Mouse (Mus musculus) kidney, adult 2 months (tissue): ENCODE data around the gene Lrrc4b. TPM values are rescaled to one million over a fixed set of nuclear protein-coding genes. Genes with fewer than 3 reads are reported as not detected.

Experiments
- DNase-seq: peaks from one replicate; pipeline ENCODE4 v3.0.0; 2021
- H3K27ac ChIP-seq: fragments of 200-500 bp; 2 replicates; pipeline ENCODE4 v1.5.1; 2012; ENCODE audit warnings: low read depth, low read length, control low read depth, inconsistent platforms; ENCODE audit not compliant: insufficient read depth
- H3K27me3 ChIP-seq: fragments of 200-500 bp; replicated peaks from 2 replicates; pipeline ENCODE4 v1.6.1; 2012; ENCODE audit warnings: mild to moderate bottlenecking, moderate library complexity, low read length, inconsistent platforms; ENCODE audit not compliant: control insufficient read depth, insufficient read depth
- H3K36me3 ChIP-seq: fragments of 200-500 bp; 2 replicates; pipeline ENCODE4 v1.6.1; 2012; ENCODE audit warnings: mild to moderate bottlenecking, moderate library complexity, low read length, inconsistent platforms; ENCODE audit not compliant: control insufficient read depth, insufficient read depth
- H3K4me1 ChIP-seq: fragments of 200-500 bp; 2 replicates; pipeline ENCODE4 v1.6.1; 2011; ENCODE audit warnings: low read length; ENCODE audit not compliant: control insufficient read depth, insufficient read depth
- H3K4me3 ChIP-seq: fragments of 200-500 bp; 2 replicates; pipeline ENCODE4 v1.5.1; 2011; ENCODE audit warnings: mild to moderate bottlenecking, low read depth, low read length, control low read depth; ENCODE audit not compliant: insufficient read depth
- CTCF ChIP-seq: fragments of 200-500 bp; conservative IDR thresholded peaks from 2 replicates; pipeline ENCODE4 v1.5.1; 2011; ENCODE audit warnings: low read depth, mild to moderate bottlenecking, control low read depth, low read length, moderate library complexity, mixed read lengths; ENCODE audit not compliant: insufficient read depth, insufficient read length
- POLR2A ChIP-seq: fragments of 200-500 bp; IDR thresholded peaks from one replicate; pipeline ENCODE4 v1.6.1; 2011; ENCODE audit warnings: low read depth, low read length, control low read depth
- WGBS: fragments of 180-500 bp; shearing (Covaris S2); methylation state at CpG from one replicate; pipeline ENCODE4 v1.1.7; 2018; 5-methylcytosine and 5-hydroxymethylcytosine counted together
- polyA plus RNA-seq: library from polyadenylated mRNA; depleted of rRNA; stranded (reverse); fragments of >200 nt; gene quantifications from 2 replicates; pipeline ENCODE4 v1.2.3, GENCODE M21; 2012

Lrrc4b gene
- polyA plus RNA-seq, 1 experiment: 0.52 TPM

DNA sequence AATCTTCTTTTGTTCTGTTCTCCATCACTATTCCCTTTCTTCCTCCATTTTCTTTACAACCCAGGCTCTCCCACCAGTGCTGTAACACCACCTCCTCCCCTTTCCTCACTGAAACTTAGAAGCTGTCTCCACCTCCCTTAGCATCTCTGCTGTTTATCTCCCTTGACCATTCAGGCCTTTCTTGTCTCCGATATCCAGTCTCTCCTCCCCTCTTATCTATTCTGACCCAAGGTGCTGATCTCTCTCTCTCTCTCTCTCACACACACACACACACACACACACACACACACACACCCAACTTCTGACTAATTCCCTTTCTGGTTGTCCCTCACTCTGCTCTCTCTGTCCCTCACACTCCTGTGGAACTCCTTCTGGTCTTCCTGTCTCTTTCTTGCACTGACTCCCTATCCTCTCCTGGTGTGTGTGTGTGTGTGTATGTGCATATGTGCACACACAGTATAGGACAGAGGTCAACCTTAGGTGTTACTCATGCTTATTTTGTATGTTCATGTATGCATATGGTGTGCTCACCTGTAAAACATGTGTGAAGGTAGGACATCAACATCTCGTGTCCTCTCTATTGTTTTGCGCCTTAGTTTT lies 54.1 kb downstream of the Lrrc4b start:
- Histone ChIP-seq H3K27ac (no peak overlapping the region), H3K27me3 (0 out of 2 replicates have a peak, but pooled peaks cover 1% of the 10 kb centered on the region), H3K4me1 (no peaks in the 10 kb centered on the region), H3K4me3 (no peak overlapping the region), H3K36me3 (no peaks in the 10 kb centered on the region)
- no peak for DNase-seq
- TF ChIP-seq CTCF: no peak
- no peak for TF ChIP-seq POLR2A
- WGBS: 52% methylated on average over 3 of the region's 3 CpGs

DNA sequence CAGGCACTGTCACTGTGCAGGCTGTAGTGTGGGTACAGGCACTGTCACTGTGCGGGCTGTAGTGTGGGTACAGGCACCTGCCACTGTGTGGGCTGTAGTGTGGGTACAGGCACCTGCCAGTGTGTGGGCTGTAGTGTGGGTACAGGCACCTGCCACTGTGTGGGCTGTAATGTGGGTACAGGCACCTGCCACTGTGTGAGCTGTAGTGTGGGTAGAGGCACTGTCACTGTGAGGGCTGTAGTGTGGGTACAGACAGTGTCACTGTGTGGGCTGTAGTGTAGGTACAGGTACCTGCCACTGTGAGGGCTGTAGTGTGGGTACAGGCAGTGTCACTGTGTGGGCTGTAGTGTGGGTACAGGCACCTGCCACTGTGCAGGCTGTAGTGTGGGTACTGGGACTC lies 55.3 kb downstream of the Lrrc4b start:
- Histone ChIP-seq H3K4me1 (no peaks in the 10 kb centered on the region), H3K27ac (no peak overlapping the region), H3K27me3 (no peaks in the 10 kb centered on the region), H3K4me3 (no peak overlapping the region), H3K36me3 (no peaks in the 10 kb centered on the region)
- no peak for DNase-seq
- TF ChIP-seq CTCF (no peak), POLR2A (no peak)
- WGBS: 95% methylated on average over 1 of the region's 1 CpGs

DNA sequence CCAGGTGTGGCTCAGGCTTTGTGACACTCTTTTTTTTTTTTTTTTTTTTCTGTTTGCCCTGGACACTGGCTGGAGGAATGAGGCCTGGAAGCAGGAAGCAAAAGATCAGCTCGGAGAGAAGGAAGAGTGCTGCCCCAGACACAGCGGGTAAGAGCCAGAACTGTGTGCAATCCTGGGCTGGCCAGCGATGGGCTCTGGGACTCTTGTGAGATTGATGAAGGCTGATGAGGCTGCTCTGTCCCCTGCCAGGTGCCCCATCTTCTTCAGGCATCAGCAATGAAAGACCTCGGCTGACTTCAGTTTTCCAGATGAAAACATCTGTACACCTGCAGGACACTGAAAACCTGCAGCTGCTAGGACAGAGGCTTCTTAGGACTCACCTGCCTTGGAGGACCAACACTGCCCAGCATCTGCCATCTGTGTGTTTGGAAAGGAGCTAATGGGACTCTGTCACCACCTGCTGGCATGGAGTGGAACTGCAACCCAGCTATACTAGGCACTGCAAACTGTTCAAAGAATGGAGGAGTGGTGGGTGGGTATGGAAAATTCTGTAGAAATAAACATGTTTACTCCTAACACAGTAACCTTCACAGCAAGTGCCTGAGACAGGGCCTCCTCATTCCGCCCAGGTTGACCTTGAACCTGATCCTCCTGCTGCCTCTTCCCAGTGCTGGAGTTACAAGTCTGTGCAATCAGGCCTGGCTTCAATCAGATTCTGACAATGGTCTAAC lies 56.2 kb downstream of the Lrrc4b start:
- peak; percentile 73 for DNase-seq
- 42% methylated on average over 5 of the region's 5 CpGs for WGBS
- Histone ChIP-seq H3K27me3 (no peaks in the 10 kb centered on the region), H3K27ac (no peak overlapping the region), H3K36me3 (no peaks in the 10 kb centered on the region), H3K4me3 (no peak overlapping the region), H3K4me1 (no peaks in the 10 kb centered on the region)
- TF ChIP-seq POLR2A: no peak
- TF ChIP-seq CTCF: peak; percentile 99

DNA sequence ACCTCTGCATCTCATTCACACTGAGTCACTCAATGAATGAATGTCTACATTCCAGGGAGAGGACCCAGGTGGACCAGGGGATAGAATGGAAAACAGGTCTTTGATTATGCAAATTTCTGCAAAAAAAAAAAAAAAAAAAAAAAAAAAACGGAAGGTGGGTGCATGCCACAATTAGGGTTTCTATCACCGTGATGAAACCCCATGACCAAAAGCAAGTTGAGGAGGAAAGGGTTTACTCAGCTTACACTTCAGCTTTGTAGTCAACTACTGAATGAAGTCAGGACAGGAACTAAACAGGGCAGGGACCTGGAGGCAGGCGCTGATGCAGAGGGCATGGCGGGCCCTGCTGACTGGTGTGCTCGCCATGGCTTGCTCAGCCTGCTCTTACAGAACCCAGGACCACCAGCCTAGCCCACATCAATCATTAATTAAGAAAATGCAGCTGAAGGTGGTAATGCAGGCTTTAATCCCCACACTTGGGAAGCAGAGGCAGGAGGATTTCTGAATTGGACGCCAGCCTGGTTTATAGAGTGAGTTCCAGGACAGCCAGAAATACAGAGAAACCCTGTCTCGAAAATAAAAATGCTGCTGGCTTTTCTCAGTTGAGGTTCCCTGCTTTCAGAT lies 56.9 kb downstream of the Lrrc4b start:
- Histone ChIP-seq H3K4me1 (no peaks in the 10 kb centered on the region), H3K36me3 (no peaks in the 10 kb centered on the region), H3K4me3 (no peak overlapping the region), H3K27ac (no peak overlapping the region), H3K27me3 (no peaks in the 10 kb centered on the region)
- DNase-seq: no peak
- TF ChIP-seq CTCF (no peak), POLR2A (no peak)
- WGBS: 78% methylated on average over 7 of the region's 7 CpGs

DNA sequence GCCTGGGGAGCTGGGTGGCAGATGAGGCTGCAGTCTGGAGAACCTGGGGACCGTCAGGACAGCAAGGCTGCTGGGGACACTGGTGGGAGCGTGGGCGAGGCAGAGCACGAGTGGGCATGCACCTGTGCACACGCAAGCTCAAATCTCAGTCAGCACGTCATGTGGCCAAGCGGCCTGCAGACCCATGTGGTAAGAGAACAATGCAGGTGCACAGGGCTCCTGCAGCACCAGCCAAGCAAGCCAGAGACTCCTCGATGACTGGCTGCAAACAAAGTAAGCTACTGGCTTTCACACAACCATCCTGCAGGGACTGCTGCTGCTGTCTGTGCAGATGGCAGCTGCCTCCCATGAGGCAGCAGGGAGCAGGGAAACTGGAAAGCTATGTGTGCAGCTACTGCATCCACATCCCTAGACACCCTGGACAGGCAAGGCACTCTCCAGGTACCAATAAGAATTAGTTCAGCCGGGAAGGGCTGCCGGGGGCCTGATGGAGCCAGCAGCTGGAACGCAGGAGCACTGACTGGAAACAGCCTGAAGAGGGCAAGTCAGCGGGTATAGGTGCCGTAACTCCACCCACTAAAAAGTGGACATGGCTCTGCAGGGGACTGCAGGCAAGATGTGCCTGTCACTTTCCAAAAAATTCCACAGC lies 58.2 kb downstream of the Lrrc4b start:
- H3K4me3 ChIP-seq: no peak overlapping the region
- DNase-seq: no peak
- TF ChIP-seq CTCF (no peak), POLR2A (no peak)
- no peaks in the 10 kb centered on the region; the same call in 1 of the 2 replicates for H3K36me3 ChIP-seq
- H3K27ac ChIP-seq: no peak overlapping the region
- WGBS: 58% methylated on average over 13 of the region's 13 CpGs
- H3K27me3 ChIP-seq: no peaks in the 10 kb centered on the region
- no peaks in the 10 kb centered on the region for H3K4me1 ChIP-seq

DNA sequence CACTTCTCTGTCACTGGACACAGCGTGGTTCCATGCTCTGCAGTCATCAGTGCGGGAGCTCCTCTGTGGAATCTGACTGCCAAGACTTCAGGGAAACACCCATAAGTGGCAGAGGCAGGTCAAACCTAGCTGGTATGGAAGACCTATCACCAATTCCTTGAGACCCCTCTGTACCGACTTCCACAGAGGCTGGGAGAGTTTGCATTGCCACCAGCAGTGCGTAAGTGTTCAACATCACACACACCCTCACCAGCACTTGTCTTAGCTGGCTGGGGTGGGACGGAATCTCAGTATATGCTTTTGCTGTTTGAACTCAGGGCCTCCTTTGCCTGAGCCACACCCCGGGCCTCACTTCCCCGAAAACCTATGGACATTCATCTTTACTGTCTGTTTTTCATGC lies 59.1 kb downstream of the Lrrc4b start:
- TF ChIP-seq CTCF (no peak), POLR2A (no peak)
- H3K4me1 ChIP-seq: no peaks in the 10 kb centered on the region
- no peaks in the 10 kb centered on the region for H3K27me3 ChIP-seq
- H3K4me3 ChIP-seq: no peak overlapping the region
- 92% methylated on average over 7 of the region's 7 CpGs for WGBS
- H3K36me3 ChIP-seq: no peaks in the 10 kb centered on the region; the same call in 1 of the 2 replicates
- H3K27ac ChIP-seq: no peak overlapping the region
- no peak for DNase-seq

DNA sequence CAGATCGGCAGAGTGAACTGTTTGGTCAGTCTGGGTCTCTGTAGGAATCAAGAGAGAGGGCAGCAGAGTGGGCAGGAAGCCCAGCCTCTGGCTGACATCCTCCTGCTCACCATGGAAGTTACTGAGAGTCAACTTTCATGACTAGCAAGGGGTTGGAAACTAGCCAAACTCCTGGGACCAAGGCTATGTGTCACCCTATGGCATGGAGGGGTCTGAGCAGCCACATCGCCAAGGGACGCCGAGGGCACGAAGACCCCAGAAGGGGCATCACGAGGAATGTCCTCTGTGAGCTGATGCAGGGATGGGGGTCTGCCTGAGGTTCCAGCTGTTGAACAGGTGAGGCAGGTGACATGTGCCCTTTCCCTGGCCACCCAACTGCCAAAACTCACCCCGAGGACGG lies 59.7 kb downstream of the Lrrc4b start:
- TF ChIP-seq POLR2A: no peak
- WGBS: 88% methylated on average over 8 of the region's 8 CpGs
- Histone ChIP-seq H3K27ac (no peak overlapping the region), H3K27me3 (no peaks in the 10 kb centered on the region), H3K4me1 (no peaks in the 10 kb centered on the region), H3K4me3 (no peak overlapping the region), H3K36me3 (no peaks in the 10 kb centered on the region; the same call in 1 of the 2 replicates)
- DNase-seq: no peak
